Mouse (Mus musculus) leukemia stem cell, adult 10-12 weeks (primary cell): Measurements from ENCODE around the gene Dcun1d1. TPM values are rescaled to one million over a fixed set of nuclear protein-coding genes. Genes with fewer than 3 reads are reported as not detected.

Source experiments
- polyA plus RNA-seq: library from polyadenylated mRNA; stranded (reverse); fragments of >175 nt; gene quantifications from 2 replicates; pipeline ENCODE4 v1.2.3, GENCODE M21; 2012; ENCODE audit warnings: low replicate concordance

The Dcun1d1 gene
- polyA plus RNA-seq, result 1.1 and 3.8 TPM in 2 replicates

DNA sequence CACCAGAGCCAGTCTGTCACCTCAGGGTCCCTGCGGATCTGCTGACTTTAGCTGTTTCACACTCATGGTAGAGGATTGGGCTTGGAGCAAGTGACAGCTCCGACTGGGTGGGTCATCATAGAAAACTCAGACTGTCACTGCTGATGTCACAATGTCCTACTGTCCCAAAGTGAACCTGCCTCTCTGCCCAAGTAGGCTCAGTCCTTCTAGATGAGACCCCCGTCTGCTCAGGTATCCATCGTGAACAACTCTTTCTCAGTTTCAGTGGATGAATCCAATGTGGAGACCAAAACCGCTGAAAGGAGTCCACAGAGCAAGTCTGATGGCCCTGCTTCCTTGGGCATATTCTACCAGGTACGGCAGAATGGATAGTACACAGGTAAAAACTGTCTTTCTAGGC lies at the start of gene Dcun1d1:
TSS of gene Dcun1d1 (minus strand) at position 101 of the 400 bp plus-strand sequence.

Other genes starting within 250 kb of the Dcun1d1 start
- gene Atp11b, start 183.3 kb downstream of the Dcun1d1 start, polyA plus RNA-seq, result 25.1 and 37.0 TPM in 2 replicates
- 1.7 and 1.8 TPM in 2 replicates for gene Mccc1, start 63.2 kb upstream of the Dcun1d1 start, polyA plus RNA-seq
- not detected in 2 replicates for gene Ccdc144b, start 116.1 kb upstream of the Dcun1d1 start, polyA plus RNA-seq
- gene Acad9, start 128.5 kb upstream of the Dcun1d1 start, polyA plus RNA-seq, result 7.0 and 7.8 TPM in 2 replicates
- 0.06 and 0.50 TPM in 2 replicates for gene D3Ertd254e, start 213.6 kb upstream of the Dcun1d1 start, polyA plus RNA-seq